Mouse (Mus musculus): Measurements from ENCODE around the gene Dock4. TPM values are rescaled to one million over a fixed set of nuclear protein-coding genes. Genes with fewer than 3 reads are reported as not detected.

Gene Dock4
- total and polyA plus RNA-seq, 3 experiments: 0.26 to 0.67 (median 0.38) TPM

GRCm38 (mm10) chr12:40669460-40669859 is 223.7 kb downstream of the Dock4 start:
- Histone ChIP-seq H3K9me3 (replicated peaks; ENCODE audit: low read length) (no peaks in the 10 kb centered on the region), H3K27me3 (replicated peaks) (no peaks in the 10 kb centered on the region), H3K4me3 (replicated peaks in 1 of 3; ENCODE audit: low read depth in 2 of 3, low read length in 2 of 3, poor library complexity in 1 of 3) (no peak overlapping the region), H3K36me3 (replicated peaks in 1 of 2; ENCODE audit: control insufficient read depth in 1 of 2, insufficient read depth in 1 of 2, low read length in 1 of 2) (no peaks in the 10 kb centered on the region), H3K4me2 (ENCODE audit: insufficient read depth, low read depth, poor library complexity, severe bottlenecking) (no peak overlapping the region), H3K27ac (ENCODE audit: insufficient read depth, low read depth) (no peak overlapping the region), H3K4me1 (ENCODE audit: control insufficient read depth in 1 of 2, insufficient read depth in 2 of 2) (no peaks in the 10 kb centered on the region), H3K9ac (ENCODE audit: insufficient read depth, low read depth) (no peak overlapping the region), H3K79me2 (replicated peaks; ENCODE audit: control insufficient read depth, extremely low read depth, insufficient read depth, poor library complexity, severe bottlenecking) (no peaks in the 10 kb centered on the region)
- DNase-seq (ENCODE audit: extremely low read depth): no peak
- TF ChIP-seq TCF12 (IDR thresholded peaks at IDR 0.05; ENCODE audit: low read depth, low read length) (no peak), MAZ (IDR thresholded peaks at IDR 0.05; ENCODE audit: low read depth, low read length) (no peak), RCOR1 (conservative IDR thresholded peaks at IDR 0.05; ENCODE audit: low read depth, low read length) (no peak), JUND (conservative IDR thresholded peaks at IDR 0.05; ENCODE audit: low read depth, low read length) (no peak), ZNF384 (IDR thresholded peaks at IDR 0.05; ENCODE audit: low read depth, low read length) (no peak), SMC3 (IDR thresholded peaks at IDR 0.05; ENCODE audit: low read depth, low read length) (no peak), RAD21 (IDR thresholded peaks at IDR 0.05; ENCODE audit: low read depth, low read length) (no peak)
- dilution Hi-C loops (cut with MboI; ENCODE audit: extremely low pct_ligation_motif_present, extremely low pct_unique_long_range_greater_than_20kb, low sequenced_read_pairs): no loop called here
- in situ Hi-C loops (cut with MboI; ENCODE audit: low pct_ligation_motif_present, low pct_unique_long_range_greater_than_20kb, low sequenced_read_pairs): no loop called here

DNA sequence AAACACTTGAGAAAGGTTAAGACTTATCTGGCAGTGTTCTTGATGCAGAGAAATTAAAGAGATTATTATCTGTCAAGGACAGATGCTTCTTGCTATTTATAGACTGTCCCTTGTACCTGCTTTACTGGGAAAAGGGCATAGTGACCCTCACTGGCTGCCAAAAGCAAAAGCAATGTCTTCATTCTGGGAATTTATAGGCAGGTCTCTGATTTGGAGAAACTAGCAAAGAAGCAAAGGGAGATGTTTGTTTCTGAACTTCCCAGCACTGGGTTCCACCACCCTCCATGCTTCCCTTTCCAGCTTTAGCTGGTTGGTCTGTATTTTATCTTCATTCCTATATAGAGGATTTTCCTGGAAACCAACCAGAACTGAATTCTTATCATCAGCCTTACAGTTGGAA is 225.0 kb downstream of the Dock4 start:
- no peaks in the 10 kb centered on the region for H3K27me3 ChIP-seq (replicated peaks)
- H3K79me2 ChIP-seq (replicated peaks; ENCODE audit: control insufficient read depth, extremely low read depth, insufficient read depth, poor library complexity, severe bottlenecking): no peaks in the 10 kb centered on the region
- no peaks in the 10 kb centered on the region for H3K9me3 ChIP-seq (replicated peaks; ENCODE audit: low read length)
- no peak for DNase-seq (ENCODE audit: extremely low read depth)
- H3K27ac ChIP-seq (ENCODE audit: insufficient read depth, low read depth): no peak overlapping the region
- H3K4me1 ChIP-seq (ENCODE audit: control insufficient read depth in 1 of 2, insufficient read depth in 2 of 2): no peaks in the 10 kb centered on the region
- dilution Hi-C loops (cut with MboI; ENCODE audit: extremely low pct_ligation_motif_present, extremely low pct_unique_long_range_greater_than_20kb, low sequenced_read_pairs): no loop called here
- no peak for TF ChIP-seq HCFC1 (IDR thresholded peaks at IDR 0.05; ENCODE audit: low read depth, low read length)
- TF ChIP-seq USF1 (IDR thresholded peaks at IDR 0.05; ENCODE audit: low read depth, low read length): no peak
- no peak for TF ChIP-seq JUND (conservative IDR thresholded peaks at IDR 0.05; ENCODE audit: low read depth, low read length)
- TF ChIP-seq ZC3H11A (IDR thresholded peaks at IDR 0.05; ENCODE audit: low read depth, low read length): no peak
- no peak for TF ChIP-seq CHD1 (IDR thresholded peaks at IDR 0.05; ENCODE audit: low read depth, low read length)
- TF ChIP-seq PAX5 (IDR thresholded peaks at IDR 0.05; ENCODE audit: low read length): no peak
- no peak for TF ChIP-seq MAX (IDR thresholded peaks at IDR 0.05; ENCODE audit: low read length)
- TF ChIP-seq ZMIZ1 (IDR thresholded peaks at IDR 0.05; ENCODE audit: low read depth, low read length): no peak
- TF ChIP-seq BHLHE40 (IDR thresholded peaks at IDR 0.05; ENCODE audit: low read depth, low read length): no peak
- TF ChIP-seq GABPA (IDR thresholded peaks at IDR 0.05; ENCODE audit: insufficient replicate concordance, low read depth, low read length): no peak
- TF ChIP-seq TBP (conservative IDR thresholded peaks at IDR 0.05; ENCODE audit: low read depth, low read length): no peak
- no peak for TF ChIP-seq KAT2A (IDR thresholded peaks at IDR 0.05; ENCODE audit: insufficient replicate concordance, low read length)
- no peak for TF ChIP-seq MAFK (IDR thresholded peaks at IDR 0.05; ENCODE audit: insufficient replicate concordance, low read length)
- TF ChIP-seq NELFE (IDR thresholded peaks at IDR 0.05; ENCODE audit: low read depth, low read length): no peak
- no peak for TF ChIP-seq MXI1 (IDR thresholded peaks at IDR 0.05; ENCODE audit: low read depth, low read length)
- no peak for TF ChIP-seq MAZ (IDR thresholded peaks at IDR 0.05; ENCODE audit: low read depth, low read length)
- no peak for TF ChIP-seq ETS1 (conservative IDR thresholded peaks at IDR 0.05; ENCODE audit: low read depth, low read length)
- no peak for TF ChIP-seq EP300 (IDR thresholded peaks at IDR 0.05; ENCODE audit: low read length)
- no peak for TF ChIP-seq ELF1 (IDR thresholded peaks at IDR 0.05; ENCODE audit: low read depth, low read length)
- no peak overlapping the region for H3K4me3 ChIP-seq (replicated peaks in 1 of 3; ENCODE audit: low read depth in 2 of 3, low read length in 2 of 3, poor library complexity in 1 of 3)
- no peak overlapping the region for H3K9ac ChIP-seq (ENCODE audit: insufficient read depth, low read depth)
- in situ Hi-C loops (cut with MboI; ENCODE audit: low pct_ligation_motif_present, low pct_unique_long_range_greater_than_20kb, low sequenced_read_pairs): no loop called here
- no peak overlapping the region for H3K4me2 ChIP-seq (ENCODE audit: insufficient read depth, low read depth, poor library complexity, severe bottlenecking)
- no peaks in the 10 kb centered on the region for H3K36me3 ChIP-seq (replicated peaks in 1 of 2; ENCODE audit: control insufficient read depth in 1 of 2, insufficient read depth in 1 of 2, low read length in 1 of 2)

Data from CH12.LX (cell line).